Mouse (Mus musculus) G1E (cell line): ENCODE measurements around the gene Olfr957.

Experiments used
- CTCF ChIP-seq: IDR thresholded peaks from 2 replicates; pipeline ENCODE4 v1.5.1; 2012; ENCODE audit warnings: low read depth, low read length, inconsistent platforms, mixed read lengths
- TAL1 ChIP-seq: conservative IDR thresholded peaks from 2 replicates; pipeline ENCODE4 v1.6.1; 2012; ENCODE audit warnings: low read depth, low read length, inconsistent platforms, mixed read lengths

DNA sequence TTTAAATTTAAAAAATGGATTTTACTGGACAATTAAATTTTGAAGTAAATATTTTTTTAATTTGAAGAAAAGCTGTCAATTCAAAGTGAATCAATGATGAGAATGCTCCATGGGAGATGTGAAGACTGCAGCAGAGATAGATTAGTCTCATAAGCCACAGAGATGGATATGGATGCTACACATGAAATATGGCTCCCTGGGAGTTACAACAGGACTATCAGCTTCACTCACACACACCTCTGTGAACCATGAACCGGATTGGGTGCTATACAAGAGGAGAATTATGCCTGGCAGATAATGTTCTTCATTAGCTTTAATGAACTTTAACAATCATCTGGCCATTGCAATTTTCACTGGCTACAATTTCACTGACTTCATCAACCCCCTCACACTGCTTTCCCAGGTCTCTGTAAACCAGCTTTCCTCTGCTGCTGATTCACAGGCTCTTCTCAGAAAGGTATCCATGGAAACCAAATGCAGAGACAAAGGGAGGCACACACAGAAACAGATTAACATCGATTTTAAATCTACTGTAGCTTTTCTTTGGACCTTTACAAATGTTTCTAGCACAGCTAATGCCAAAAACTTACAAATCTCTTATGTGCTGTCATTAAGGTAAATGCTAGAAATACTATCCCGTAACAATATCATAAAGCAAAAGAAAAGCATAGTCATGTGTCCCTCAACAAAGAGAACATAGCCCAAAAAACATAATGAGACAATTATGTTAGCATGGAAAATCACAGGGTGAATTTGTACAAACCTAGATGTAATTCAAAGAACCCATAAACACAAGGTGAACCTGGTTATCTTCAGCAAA is 42.1 kb upstream of the Olfr957 start:
- TF ChIP-seq CTCF (no peak), TAL1 (no peak)
